Mouse (Mus musculus): Measurements from ENCODE around the gene Errfi1.

The Errfi1 gene

DNA sequence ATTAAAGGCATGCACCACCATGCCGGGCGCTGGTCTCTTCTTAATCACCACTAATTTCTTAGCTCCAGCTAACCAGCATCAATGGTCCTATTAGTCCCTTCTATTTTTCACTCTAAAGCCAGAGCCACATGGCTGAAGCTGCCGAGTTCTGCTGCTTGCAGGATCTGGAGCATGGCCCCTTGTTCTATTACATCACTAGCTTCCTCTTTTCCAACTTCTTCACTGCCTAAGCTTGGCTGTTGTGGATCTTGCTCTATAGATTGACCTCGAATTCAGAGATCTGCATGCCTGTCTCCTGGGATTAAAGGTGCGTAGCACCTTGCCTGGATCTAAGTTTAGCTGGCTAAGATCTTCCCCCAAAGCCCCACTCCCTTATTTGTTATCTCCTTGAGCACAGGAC is 28.9 kb downstream of the Errfi1 start:
- no peak for DNase-seq

DNA sequence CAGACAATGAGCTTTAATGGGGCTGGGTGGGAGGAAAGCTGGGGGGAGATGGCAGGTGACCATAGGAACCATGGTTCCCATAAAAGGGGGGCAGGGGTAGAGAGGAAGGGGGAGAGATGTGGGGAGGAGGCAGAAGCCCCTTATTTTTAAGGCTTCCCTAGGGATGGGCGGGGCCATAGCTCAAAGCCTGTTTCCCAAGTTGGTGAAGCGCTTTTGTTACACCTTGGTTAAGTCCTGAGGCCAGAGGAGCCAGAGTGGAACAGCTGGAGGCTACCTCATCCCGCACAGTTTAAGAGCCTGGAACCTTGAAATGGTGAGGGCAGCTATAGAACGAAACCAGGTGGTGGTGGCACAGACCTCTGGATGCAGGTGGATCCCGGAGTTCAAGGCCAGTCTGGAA is 34.2 kb downstream of the Errfi1 start:
- DNase-seq = no peak

DNA sequence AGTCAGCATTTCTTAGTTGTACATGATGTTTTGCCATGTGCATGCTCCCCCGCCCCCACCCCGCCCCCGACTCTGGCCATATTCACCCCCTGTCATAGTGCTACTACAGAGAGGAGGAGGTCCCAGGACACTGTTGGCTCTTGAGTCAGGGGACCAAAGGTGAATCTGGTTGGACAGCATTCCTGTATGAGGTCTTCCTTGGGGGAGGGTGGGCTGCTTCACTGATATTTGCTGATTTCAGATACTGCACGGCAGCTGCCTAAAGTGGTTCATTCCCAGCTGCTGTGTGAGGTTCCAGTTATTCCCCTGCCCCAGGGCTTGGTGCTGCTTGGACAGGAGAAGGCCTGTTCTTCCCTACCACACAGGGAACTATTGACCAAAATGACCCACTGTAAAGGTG is 34.8 kb downstream of the Errfi1 start:
- DNase-seq = no peak

DNA sequence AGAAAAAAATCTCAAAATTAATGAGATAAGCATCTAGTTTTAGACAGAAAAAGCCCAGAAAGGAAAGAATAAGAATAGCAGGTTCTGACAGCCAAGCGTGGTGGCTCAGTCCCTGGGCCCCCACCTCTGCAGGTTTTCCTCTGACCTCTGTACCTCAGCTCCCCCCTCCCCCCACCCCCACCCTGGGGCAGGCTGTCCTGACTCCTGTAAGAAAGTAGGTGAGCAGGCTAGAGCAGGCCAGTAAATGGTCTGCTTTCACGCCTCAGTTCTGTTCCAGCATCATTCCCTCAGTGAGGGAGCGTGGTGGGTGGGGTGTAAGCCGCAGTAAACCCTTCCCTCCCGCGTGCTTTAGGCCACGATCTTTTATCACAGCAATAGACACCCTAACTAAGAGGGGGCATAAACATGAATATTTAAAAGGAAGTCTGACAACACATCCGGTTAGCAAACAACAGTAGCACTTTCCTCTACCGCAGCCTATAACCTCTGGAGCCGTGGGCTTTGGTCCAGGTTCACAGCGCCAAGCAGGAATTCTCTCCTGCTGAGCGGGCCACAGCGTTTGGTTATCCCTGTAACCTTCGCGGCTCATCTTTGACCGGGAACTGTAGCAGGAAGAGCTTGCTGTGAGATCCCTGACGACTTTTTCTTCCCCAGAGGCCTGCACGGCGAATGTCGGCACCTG is 35.7 kb downstream of the Errfi1 start:
- no peak for DNase-seq

DNA sequence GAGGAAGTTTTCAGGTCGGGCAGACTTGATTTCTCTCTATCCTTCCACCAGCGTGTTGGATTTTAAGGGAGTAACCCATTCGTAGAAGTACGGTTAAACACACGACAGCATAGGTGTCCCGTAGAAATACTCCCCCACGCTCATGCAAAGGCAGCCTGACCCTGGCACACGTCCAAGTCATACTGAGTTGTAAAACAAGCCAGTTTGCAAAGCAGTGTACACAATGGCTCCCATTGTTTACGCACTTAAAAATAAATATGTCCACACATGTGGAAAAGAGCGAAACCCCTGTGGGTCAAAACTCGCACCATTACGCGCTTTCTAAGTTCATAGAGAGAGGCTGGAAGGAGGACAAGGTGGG is 36.2 kb downstream of the Errfi1 start:
- no peak for DNase-seq

DNA sequence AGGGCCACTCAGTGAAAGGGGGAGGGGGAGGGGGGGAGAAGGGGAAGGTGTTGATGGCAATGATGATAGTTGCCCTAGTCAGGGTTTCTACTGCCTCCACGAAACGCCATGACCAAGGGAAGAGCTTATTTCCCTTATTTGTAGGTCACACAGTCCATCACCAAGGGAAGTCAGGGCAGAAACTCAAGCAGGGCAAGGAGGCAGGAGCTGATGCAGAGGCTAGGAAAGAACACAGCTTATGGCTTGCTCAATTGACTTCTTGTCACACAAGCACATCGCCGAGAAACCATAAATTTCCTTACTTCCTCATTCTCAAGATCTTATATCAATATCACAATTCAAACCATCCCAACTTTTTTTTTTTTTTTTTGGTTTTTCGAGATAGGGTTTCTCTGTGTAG is 37.6 kb downstream of the Errfi1 start:
- DNase-seq = no peak

DNA sequence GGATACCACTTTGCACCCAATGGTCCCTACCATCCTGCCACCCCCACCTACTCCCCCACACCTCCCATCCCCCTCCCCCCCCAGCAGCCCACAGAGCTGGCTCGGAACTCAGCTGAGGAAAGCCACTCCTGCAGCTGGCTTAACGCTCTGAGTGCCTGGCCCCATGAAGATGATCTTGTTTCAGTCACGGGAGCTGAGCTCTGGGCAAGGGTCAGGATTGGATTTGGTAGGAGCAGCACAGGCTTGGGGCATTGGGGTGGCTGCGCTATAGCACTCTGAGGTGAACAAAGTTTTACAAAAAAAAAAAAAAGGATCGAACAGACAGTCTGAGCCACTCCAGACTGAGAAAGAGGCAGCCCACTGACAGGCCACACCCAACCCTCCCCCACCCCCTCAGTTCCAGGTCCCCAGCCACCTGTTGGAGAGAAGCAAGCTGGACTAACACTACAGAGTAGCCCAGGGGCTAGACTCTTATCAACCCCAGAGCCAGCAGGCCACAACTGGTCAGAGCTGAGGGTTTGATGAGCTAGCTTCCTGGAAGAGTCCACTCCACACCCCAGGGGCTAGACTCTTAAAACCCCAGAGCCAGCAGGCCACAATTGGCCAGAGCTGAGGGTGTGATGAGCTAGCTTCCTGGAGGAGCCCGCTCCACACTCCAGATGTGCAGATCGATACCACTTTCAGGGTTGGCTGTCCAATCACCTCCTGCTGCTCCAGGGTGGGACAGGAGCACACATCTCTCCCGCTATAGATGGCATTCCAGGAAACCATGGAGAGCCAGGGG is 41.2 kb downstream of the Errfi1 start:
- DNase-seq = no peak

DNA sequence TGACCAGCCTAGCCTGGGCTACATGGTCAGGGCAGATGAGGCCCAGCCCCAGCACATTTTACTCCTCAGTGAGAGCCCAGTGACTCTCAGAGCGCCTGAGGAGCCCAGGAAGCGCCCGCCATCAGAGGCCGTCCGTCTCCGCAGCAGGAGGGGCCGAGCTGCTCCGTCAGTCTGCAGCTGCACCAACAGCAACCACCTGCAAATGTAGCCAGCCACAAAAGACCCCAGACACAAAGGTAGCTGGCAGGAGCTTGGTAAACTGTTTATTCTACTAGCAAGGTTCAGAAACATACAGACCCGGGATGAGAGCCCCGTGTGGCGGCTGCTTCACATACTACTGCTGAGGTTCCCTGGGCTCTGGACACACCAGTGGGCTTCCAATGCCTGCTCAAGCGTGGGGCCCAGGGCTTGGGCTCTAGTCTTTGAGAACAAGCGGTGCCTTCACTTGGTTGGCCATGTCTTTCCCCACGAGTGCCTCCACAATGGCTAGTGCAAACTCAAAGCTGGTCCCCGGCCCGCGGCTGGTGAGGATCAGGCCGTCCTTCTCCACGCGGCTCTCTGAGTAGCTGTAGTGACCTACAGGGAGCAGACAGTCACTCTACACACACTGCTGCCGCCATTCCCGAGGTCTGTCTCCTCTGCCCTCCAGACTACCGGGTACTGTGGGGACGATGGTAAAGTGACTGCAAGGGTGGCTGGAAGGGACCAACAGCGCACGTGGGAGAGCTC is 43.3 kb downstream of the Errfi1 start:
- no peak for DNase-seq

DNA sequence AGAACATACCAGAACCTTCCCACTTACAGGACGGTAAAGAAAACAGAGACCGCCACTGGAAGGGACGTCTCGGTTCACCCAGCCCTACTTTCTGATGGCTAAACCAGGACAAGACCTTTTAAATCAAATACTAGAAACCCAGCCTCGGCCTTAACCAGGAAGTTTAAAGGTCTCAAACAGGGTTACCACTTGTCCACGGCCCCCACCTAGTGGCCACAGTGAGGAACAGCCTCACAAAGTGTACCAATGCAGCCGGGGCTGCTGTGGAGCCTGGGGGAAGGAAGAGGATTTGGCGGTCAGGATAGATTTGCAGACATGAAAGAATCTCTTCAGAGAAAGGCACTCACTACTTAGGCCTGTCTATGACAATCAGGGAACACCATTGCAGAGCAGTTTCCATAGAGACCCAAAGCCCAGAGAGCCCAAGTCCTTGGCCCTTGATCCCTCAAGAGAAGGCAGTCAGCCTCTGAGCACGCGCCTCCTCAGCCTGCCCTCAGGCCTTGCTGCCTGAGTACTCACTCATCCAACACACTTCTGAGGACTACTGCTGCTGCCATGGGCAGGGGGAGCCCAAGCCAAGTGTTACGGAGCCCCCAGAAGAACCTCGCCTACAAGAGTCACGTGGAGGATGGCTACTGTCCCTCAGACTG is 45.1 kb downstream of the Errfi1 start:
- DNase-seq = peak; percentile 84

DNA sequence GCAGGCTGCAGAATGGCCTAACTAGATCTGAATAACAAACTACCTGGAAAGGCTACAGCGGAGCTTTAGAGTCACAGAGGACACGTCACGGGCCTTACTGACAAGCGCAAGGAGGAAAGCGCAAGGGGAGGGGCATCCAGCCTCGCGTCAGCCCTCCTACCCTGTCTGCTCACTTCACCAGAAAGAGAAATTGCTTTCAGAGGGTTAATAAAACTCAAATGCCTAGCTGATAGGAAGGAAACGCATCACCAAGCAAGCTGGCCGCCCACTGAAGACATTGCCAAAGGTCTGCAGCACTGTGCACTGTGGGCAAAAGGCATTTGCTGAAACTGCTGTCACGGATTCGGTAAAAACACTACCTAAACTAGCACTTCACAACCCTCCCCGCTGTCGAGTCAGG is 46.8 kb downstream of the Errfi1 start:
- DNase-seq = no peak

DNA sequence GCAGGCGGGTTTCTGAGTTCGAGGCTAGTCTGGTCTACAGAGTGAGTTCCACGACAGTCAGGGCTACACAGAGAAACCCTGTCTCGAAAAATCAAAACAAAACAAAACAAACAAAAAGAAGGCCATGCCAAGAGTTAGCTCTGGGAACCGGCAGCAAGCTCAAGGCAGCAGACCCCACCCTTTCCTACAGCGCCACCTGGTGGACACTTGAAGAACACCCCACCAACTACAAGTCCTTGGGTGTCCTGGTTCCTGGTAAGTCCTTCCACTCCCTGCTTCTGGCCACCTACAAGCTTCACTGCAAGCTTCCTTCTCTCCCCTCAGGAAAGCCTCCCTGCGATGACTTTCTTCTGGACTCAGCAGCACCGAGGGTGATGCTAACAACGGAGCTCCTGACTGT is 47.9 kb downstream of the Errfi1 start:
- DNase-seq = peak; percentile 86

DNA sequence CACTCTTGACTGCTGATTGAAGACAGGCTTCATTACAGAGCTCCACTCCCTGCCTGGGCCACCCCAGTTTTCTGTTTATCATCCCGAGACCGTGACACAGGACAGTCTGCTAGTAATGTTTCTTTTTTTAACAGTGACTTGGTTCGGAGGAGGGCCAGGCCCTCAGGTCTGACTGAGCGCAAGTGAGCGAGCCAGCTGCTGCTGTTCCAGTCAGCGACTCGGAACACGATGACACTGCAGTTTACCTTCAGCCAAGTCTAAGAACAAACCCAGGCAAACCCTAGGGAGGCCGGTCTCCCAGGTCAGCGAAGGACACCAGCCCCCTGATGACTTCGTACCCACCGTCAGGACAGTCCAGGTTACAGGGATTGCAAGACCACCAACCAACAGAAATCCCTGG is 48.3 kb downstream of the Errfi1 start:
- DNase-seq = no peak

DNA sequence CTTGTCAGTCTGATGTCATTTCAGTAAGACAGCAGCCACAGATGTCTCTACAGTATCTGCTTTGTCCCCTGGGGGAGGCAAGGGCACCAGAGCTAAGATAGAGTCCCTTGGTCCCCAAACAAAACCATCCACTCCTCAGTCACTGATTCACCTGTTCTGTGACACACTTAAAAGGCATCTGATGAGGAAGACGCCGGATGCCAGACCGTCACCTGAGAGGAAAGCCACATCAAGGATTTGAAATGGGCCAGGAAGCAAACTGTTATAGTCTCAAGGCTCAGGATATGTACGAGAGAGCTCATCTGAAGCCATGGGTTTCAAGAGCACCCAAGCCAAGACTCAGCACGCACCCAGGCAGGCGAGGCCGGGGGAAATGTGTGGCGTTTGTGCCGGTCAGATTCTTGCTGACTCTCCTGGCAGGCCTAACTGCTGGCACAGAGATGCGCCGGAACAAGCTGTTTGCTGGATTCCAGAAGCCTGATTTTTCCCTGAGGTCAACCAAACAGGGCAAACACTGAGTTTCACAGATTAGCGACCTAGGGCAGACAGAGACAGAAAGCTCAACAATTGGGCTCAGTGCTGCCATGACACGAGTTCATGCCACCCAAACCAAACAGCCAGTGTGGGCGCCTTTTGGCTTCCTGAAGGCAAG is 49.5 kb downstream of the Errfi1 start:
- DNase-seq = no peak

DNA sequence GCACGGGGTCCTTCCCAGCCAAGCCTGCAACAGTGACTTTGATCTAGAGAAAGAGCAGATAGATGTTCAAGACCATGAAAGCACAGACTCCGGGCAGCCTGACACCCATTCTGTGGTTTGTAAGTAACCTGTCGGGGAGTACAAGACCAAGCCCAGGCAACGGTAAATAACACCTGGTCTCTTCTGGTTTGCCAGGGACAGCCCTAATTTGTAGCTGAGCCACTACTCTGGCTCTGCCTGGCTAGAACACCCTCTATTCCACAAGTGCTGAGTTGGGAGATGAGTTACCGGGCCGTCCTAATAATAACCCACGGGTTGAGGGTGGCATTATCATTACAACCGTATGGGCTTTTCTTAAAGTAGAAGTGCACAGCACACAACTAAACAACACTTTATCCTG is 53.4 kb downstream of the Errfi1 start:
- DNase-seq = no peak

DNA sequence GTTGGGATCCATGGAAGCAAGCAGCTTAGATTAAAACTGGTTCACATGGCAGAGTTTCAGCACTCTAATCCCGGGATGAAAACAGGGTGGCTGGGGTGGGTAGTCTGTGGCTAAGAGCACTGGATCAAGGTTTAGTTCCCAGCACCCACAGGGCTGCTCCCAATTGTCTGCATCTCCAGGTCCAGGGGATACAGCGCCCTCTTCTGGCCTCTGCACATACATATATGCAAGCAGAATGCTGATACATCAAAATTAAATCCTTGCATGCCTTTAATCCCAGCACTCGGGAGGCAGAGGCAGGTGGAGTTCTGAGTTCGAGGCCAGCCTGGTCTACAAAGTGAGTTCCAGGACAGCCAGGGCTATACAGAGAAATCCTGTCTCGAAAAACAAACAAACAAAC is 54.8 kb downstream of the Errfi1 start:
- DNase-seq = peak; percentile 34 to 41

DNA sequence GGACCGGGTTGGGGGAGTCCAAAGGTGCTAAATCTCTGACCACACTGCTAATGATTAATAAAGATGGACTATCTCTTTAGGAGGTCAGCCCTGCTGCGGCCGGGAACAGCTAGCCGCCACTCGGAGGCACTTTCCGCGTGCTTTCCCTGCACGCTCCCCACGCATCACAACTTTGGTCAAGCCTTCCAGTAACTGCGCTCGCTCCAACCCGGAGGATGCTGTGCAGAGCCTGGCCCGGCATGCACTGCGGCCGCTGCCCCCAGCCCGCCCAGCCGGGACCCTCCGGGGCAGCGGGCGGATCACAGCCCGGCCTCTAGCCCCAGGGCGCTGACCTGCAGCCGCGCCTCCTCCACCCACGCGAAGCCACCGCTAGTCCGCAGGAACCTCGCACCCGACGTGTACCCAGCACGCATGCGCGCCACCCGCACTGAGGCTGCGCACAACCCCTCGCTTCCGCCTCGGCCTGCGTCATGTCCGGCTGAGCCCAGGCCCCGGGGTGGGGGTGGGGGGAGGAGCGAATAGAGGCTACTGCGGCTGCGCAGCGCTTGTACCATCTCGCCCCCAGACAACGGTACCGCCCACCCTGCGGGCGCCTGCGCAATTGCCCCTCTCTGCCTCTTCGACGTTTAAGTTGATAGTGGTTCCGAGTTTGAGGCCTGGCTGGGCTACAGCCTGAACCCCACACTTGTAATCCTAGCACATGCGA is 55.9 kb downstream of the Errfi1 start:
- DNase-seq = peak; percentile 99

DNA sequence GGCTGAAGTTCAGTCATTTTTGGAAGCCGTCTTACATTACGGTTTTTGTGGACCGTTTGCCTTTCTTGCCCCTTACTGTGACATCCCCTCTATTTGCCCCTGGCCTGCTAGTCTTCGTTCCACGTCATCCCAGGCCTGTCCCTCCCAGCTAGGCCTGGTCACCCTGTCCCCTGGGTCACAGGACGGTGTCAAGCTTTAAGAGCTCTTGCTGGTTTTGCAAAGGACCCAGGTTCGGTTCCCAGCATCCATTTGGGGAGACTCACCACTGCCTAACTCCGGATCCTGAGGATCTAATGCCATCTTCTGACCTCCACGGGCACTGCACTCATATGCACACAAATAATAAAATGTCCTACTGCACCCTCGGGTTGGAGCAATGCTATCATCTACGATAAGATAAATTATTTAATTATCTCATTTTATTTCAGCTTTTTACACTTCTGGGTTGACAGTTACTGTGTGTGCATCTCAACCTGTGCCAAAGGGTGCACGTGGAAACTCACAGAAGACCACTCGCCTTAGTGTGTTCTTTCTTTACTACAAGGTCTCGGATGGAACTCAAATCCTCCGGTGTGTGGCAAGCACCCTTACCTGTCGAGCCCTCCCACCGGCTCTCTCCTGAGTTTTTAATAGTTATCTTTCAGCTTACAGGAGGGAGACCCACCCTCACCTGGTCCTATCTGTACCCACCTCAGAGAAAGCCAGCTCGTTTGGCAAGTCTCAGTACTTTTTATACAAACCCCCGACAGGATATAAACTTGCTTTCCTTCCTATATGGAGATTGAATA is 56.6 kb downstream of the Errfi1 start:
- DNase-seq = no peak

DNA sequence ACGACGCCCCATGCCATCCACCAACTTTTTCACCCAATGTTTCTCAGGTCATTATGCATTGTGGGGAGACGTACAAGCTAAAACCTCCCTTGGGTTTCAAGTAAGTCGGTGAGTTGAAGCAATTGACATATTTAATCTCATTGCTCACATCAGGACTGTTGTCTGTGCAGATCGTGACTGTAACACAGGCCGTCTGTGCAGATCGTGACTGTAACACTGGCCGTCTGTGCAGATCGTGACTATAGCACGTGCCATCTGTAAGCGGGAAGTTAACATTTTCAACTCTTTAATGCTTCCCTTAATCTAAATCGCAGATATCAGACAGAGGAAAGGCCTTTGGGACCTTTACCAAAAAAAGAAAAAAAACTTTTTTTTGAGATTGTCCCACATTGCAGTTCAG is 60.0 kb downstream of the Errfi1 start:
- no peak for DNase-seq

DNA sequence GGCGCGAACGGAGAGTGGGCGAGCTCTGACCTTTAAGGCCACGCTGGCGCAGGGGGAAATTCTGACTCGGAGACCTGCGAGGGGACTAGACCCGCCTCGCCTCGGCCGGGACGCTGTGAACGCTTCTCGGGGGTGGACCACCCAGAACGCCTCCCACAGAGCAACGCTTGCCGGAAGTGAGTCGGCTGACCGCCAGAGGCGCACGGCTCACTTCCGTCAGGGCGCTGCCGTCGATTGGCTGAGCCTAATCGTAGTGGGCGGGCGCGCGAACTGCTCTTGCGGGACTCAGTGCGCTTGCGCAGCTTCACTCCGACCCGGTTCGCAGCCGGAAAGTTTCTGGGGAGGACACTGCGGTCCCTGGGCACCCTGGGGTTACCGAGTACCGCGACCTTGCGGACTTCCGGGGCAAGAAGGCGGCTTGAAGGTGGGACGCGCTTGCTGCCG is 60.6 kb downstream of the Errfi1 start, which contains the start of the genes Park7 and Tnfrsf9:
Park7 (minus strand) TSS at position 148 of the 444 bp plus-strand sequence.
Tnfrsf9 (plus strand) TSS at position 273 of the 444 bp plus-strand sequence.
- DNase-seq = peak; percentile 92

DNA sequence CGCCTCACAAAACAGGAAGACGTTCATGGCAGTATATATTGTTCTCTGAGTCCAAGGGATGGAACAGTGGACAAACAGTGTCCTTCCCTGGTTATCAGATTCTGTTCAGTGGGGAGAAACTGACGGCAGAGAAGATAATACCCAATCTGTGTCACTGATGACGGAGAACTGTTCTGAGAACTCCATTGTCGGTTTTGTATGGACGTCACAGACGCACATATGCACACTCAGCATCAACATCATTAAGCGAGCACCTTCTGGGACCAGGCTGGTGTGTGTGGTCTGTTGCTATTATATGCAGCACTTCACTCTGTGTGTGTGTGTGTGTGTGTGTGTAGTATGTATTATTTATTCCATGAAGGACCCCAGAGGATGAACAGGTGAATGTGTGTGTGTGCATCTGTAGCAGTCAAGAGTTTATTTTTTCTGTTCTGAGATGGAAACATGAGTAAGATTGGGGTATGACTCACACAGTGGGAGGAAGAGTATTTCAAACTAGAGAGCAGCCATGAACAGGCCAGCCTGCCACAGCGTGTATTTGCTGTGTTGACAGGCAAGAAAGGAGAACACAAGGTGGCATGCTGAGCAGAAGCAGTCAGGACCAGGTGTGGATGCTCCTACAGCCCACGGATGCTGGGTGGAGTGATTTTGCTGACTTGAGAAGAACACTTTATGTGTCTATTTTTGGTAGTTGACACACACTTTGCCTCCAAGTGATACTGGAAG is 61.6 kb downstream of the Errfi1 start:
- DNase-seq = no peak
